Mouse (Mus musculus) mesoderm, embryonic 11.5 days (tissue): ENCODE results near the gene Traf3ip1.

Experiments
- DNase-seq: peaks from one replicate; pipeline ENCODE4 v3.0.0-alpha.2; 2012; ENCODE audit warnings: low read depth, low spot score

The Traf3ip1 gene

DNA sequence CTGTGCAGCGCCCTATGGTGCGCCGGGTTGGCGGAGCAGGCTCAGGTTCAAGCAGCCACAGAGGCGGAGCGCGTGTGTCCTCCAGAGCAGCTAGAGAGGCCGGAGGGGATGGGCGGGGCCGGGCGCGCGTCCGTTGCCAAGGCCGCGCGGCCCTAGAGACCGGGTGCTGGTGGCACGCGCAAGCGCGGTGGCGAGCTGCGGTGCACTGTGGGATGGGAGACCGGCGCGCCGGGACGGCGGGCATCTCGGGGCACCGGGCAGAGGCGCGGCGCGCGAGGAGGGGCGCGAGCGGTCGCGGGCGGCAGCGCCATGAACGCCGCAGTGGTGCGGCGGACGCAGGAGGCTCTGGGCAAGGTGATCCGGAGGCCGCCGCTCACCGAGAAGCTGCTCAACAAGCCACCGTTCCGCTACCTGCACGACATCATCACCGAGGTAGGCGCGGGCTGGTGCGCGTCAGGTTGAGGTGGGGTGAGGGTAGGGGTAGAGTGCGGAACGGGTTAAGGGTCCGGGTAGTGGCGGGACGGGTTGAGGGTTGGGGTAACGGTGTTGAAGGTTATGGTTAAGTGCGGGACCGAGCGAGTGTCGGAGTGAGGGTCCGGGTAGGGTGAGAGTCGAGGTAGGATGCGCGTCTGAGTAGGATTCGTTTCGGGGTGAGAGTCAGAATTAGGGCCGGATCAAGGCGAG is at the start of gene Traf3ip1:
TSS of gene Traf3ip1 (plus strand) at position 191 of the 684 bp plus-strand sequence.
- peak; percentile 92 for DNase-seq

DNA sequence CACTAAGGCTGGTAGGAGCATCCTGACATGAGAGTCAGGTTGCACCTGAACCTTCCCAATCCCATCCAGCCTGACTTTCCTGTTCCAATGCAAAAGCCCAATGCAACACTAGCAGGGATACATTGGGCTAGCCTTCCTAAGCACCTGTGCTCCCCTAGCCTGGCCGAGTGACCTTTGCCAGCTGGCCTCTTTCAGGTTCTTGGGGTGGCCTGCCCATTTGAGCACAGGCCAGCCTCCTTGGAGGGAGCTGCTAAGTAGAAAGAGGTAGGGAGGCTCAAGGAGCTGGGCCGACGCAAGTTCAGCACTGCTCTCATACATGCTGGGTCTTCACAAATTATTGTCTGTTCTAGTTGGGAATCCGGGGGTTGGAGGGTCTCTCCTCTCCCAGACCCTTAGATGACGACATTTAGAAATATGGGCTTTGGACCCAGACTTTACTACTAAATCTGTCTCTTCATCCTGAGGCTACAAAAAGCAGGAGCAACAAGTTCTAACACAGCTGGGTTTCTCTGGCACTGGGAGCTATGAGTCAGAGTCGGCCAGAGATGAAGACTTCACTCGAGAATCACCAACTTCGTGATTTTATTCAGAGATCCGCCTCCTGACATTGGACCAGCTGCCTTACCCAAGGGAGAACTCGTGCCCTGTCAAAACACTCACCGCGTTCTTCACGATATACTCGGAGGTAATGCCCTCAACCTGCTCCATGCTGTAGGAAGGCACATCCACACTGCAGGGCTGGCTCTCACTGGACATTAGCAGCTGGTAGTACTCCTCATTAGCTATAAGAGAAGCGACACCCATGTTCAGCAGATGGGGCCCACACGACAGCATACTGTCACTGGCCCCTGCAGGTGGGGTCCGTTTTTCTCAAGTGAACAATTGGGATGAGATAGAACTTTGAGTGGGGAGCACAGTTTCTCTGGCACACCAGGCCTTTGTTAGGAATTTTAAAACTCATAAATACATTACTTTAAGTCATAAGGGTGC is 49.3 kb upstream of the Traf3ip1 start:
- no peak for DNase-seq

DNA sequence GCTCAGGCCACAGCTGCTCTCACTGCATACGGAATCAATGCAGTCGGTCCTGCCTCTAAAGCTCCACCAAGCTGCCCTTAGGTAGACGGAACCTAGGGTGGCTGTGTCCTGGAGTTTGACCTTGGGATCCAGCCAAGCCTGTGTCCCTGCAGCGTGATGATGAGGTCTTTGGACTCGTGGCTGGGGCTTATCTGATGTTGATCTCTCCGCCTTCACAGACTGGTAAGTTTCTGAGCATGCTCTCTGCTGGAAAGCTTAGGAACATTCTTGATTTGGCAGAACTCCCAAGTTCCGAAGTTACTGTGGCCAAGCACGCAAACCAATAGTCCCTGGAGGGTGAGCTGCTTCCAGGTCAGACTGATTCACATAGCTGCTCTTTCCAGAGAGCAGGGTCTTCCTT is 48.4 kb upstream of the Traf3ip1 start:
- DNase-seq = no peak

DNA sequence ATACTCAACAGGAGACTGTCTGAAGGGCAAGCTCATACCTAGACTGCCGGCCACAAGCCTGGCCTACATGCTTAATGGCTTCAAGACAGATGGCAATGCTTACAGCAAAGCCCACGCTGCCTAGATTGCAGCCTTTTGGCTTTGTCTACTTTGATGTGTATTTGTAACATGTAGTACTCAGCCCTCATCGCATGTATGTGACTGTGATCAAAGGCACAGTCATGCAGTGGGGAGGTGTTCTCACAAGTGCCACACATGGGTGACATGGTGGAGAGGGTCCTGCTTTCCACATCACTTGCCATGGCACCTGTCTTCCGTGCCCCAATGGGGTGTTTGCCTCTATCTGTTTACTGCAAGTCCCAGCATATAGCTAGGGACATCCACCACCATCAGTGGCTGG is 47.9 kb upstream of the Traf3ip1 start:
- DNase-seq = no peak

DNA sequence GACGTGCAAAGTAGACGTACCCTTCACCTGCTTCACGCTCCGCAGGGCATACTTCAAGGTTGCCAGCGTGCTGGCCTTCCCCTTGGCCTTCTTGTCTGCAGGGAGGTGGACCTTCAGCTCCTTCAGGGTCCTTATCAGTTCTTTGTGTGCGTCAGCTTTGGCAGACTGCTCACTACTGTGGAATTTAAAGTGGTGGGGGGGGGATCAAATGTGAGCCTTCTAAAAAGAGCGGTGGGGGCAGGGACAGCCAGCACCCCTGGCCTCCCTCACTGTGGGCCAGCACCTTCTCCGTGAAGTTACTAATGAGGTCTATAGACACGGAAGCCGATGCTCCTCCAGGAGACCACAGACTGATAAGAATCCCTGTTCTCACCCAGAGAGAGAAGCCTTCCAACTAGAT is 45.8 kb upstream of the Traf3ip1 start:
- no peak for DNase-seq

DNA sequence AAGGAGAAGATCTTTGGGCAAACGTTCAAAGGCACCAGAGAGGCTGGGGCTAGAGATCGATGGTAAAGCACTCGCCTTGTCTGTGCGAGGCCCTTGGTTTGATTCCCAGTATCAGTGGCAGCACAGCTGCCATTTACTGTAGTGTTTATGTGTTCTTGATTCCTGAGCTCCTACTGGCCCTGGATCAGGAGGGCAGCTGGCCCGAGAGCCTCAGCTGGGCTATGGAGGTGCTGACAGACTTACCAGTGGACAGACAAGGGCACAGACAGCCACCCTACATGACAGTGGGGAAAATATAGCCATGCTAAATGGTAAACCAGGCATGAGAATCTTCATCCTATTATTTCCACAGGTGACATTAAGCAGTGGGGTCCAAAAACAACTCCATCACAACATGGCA is 43.6 kb upstream of the Traf3ip1 start:
- DNase-seq = no peak

DNA sequence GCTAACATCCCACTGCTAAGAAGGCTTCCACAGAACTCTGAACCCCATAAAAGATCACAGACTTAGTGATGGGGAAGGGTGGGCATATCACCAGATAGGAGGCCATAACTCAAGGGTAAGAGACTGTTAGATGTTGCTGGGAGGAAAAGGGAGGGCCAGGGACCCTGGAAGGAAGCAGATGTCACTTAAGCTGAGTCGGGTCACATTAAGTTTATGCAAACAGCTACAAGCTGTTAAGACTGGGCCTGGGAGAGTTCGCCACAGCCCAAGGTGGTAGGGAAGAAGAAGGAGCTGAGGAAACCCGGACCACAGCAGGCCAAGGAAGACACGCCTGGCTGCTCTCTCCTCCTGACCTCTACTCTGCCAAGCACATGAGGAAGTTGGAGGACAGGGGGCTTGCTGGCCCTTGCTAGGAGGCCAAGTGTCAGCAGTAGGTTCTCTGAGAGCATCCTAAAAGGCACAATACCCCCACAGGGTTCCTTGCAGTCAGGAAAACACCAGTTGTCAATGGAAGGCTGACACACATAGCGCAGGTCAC is 42.8 kb upstream of the Traf3ip1 start:
- DNase-seq = no peak

DNA sequence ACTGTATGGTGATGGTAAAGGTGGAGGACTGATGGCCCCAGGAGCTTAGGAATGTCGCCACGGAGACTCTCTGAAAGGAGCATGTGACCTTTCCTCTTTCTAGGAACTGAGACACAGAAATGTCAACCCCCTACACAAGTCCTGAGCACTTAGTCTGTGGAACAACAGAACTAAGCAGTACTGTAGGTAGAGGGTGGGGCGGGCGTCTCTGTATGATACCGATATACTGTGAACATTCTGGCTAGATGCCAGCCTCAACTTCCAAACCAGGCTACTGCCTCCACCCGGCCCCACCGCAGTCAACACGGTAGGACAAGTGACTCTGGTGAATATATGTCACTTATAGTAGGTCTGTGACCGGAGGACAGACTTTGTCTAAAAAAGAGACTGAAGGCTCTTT is 40.5 kb upstream of the Traf3ip1 start:
- no peak for DNase-seq

DNA sequence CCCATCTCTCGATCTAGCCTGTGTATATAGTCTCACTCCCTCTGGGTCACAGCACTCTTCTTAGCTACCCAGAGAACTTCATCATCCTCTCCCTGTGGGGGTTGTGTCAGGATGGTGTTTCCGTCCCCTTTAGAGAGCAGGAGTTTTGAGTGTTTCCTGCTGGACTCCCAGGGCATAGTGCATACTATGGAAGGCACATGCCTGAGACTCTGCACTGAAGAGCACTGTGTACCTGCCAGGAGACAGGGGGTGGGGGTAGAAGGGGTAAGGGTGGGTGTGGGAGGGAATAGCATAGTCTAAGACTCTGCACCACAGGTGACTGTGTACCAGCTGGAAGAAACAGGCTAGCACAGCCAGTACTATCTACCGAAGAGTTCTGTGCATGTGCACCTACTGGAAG is 40.1 kb upstream of the Traf3ip1 start:
- no peak for DNase-seq

DNA sequence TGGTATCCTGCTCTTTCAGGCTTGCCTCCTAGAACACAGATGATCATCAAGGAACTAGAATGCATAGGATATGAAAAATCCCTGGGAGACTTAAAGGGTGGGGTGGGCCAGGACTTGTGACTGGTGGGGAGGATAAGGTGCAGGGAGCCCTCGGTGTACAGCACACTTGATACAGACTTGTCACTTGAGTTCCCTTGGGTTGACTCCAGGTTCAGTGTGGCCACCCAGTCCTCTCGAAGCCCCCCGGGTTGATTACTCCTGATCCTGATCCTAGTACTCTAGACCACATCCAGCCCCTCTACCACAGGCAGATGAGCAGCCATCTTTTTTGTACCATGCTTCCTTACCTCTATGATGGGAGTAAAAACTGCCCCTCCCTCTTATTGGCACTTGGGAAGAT is 39.5 kb upstream of the Traf3ip1 start:
- no peak for DNase-seq

DNA sequence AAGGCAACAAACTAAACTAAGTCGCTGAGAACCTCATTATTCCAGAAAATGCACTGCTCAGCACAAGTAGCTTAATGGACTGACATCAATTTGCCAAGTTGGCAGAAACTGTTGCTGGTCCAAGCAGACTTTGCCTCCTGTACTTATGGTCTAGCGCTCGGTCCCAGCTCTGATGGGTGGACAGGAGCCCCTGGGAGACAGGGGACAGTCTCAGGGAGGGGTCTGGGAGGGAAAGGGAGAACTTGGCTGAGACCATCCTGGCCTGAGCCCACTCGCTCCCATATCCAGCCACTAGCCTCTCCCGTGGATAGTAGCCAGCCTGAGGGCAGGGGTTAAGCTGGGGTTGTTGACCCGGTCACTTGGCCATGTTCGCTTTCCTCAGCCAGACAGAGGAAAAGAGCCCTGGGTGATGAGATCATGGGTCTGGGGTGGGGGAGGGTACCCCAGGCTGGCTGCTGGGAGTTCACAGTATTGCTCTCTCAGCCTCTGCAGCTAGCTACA is 38.7 kb upstream of the Traf3ip1 start:
- peak; percentile 54 for DNase-seq

DNA sequence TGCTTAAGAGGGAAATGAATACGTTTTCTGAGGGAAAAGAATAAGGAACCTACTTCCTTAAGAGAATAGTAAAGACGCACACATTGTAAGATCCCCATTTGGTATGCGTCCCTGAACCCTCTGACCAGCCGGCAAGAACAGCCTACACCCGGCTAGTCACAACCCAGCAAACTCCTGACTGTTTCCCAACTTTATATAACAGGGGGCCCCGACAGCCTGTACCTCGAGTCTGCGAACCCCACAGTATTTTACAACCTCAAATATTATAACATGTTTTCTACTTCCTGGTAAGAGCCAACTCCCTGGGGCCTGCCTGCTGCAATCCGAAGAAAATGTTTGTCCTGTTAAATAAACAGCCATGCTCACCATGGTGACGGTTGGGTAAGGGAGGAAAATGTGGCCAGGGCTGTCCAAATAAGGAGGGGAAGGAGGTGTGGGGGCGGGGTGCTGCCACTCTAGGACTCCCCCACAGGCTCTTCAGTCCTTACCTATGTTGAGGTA is 38.1 kb upstream of the Traf3ip1 start:
- peak; percentile 49 for DNase-seq

DNA sequence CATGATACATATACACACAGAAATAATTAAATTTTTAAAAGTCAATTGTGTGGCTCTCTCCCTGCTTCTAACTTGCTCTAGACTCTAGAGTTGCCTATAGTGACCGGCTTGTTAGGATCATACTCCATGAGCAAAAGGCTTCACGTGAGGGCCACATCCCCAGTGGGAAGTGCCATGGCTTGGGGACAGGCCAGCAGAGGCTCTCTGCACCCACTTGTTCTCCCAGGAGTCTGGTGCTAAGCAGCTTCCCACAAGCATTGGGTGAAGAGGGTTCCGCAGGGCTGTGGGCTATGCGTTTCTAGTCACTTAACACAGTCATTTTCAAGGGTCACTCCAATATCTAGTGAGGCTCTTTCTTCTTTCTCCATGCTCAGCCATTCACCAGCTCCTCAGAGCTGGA is 37.3 kb upstream of the Traf3ip1 start:
- DNase-seq = no peak

DNA sequence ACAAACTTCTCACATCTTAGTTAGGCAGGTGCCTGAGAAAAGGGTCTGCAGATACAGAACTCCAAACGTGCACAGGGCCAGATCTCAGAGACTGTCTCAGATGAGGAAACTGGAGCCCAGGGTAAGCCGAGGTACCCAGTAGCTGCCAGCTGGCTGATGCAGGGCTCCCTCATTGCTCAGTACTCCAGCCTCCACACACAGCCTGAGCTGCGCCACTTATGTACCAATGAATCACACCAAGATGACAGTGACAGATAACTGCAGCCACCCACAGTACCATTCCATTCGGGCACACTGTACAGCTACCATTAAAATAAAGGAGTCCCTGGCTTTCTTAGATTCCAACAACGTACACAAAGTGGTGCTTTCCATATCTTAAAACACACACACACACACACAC is 36.7 kb upstream of the Traf3ip1 start:
- DNase-seq = no peak

DNA sequence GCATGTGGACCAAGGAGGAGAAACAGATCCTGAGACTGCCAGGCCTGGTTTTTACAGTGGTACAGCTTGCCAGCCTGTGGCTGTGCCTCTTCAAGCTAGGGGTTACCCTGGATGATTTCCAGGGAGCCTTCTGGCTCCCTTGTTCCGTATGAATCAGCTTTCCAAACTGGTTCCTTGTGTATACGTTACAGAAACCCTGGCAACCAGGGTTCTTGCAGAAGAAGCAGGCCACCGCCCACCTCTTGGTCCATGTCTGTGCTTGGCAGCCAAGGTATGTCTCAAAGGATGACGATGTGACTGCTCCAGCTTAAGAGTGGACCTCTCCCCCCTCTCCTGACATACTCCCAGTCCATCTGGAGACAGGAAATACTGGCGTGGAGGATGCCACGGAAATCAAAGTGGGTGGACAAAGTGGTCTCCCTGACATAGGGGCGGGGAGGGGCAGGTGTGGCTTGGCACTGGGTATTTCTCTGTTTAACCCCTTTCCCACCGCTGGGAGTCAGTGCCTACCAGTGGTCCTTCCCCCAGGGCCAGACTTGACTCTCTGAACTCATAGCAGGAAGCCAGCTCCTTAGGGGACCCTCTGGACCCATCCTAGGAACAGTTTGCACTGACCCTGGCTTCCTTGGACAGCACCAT is 36.1 kb upstream of the Traf3ip1 start:
- no peak for DNase-seq

DNA sequence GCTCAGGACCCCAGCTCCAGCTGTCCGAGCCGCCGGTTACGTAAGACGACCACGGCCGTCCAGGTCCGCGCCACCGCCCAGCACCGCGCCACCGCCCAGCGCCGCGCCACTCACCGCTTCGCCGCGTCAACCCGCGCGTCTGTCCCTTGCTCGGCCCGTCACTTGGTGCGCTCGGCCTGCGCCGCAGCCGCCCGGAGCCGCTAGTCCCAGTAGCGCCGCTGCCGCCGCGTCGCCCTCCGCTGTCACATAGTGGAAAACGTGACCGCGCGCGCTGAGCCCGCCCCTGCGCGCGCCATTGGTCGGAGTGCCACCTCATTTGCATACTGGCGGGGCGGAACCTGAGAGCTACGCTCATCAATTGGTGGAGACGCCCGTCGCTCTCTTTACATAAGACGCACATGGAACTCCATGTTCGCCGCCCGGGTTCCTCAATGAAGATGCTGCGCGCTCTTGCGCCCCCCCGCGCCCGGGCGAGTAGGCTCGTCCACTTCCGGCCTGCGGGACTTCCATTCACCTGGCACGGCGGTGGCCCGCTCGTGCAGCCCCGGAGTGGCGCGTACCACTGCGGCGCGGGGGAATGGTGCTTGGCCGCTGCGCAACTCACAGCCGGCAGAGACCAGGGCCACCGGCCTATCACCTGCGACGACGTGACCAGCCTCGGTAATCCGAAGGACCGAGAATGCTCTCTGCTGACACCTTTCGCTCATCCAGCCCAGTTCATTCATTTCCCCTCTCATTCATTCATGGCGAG is 35.2 kb upstream of the Traf3ip1 start, which contains the start of gene Per2:
TSS of gene Per2 (minus strand) at position 266 of the 751 bp plus-strand sequence.
- peak; percentile 100 for DNase-seq

DNA sequence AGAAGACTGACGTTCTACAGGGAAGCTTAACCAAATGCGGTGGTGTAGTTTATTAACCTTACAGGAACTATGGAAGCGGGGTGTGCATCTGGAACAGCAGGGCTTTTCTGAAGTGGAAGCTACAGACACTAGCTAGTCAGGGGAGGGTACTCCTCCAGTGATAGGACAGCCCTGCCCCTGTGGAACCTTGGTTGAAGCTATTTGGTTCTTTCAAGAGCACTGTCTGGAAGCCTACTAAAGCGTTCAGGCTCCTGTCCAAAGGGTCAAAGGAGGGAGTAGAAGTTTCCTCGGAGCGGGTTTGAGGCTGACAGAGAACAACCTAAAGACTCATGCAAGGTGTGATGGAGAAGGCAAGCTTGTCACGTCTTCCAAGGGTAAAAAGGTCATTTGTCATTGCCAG is 34.4 kb upstream of the Traf3ip1 start:
- DNase-seq = no peak

DNA sequence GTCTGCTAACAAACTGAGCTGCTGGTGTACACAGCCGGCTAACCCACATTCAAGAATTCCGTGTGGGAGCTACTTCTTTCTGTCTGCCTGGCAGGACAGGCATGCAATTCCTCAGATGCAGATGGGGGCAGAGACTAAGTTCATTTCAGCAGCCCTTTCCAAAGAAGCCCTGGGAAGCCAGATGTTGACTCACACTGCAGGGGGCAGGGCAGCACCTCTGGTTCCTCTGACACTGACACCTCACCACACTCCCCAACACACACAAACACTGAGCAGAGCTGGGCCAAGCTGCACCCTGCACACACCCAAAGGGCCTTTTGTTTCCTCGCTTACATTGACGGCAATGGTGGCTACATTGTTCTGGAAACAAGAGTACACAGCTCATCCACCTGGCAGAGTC is 33.9 kb upstream of the Traf3ip1 start:
- DNase-seq = no peak

DNA sequence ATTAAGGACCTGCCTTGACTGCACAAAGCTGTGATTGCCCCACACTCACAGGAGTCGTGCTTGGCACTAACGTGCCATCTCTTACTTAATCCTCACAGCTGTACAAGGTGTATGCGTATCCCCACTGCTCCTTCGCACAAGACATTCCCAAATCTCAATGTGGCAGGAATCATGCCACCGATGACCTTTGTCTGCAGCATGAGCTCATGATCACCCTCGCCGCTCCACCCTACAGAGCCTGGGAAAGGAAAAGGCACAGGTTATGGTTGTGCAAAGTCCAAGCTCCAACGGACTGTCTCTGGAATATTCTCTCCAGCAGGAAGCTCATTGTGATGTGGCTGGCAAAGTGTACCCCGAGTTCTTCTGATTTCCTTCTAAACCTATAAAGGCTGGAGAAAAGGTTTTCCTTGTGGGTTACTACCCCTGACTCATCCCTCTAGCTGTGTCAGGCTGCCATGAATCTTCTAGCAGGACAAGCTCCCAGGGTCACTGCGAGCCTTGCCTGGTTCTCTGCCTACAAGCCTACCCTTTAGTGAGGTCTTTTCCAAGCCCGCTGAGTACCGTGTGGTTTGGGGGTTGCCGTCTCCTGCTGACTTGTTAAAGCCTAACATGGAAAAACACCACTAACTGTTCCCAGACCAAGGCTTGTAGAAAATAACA is 31.0 kb upstream of the Traf3ip1 start:
- DNase-seq = no peak

DNA sequence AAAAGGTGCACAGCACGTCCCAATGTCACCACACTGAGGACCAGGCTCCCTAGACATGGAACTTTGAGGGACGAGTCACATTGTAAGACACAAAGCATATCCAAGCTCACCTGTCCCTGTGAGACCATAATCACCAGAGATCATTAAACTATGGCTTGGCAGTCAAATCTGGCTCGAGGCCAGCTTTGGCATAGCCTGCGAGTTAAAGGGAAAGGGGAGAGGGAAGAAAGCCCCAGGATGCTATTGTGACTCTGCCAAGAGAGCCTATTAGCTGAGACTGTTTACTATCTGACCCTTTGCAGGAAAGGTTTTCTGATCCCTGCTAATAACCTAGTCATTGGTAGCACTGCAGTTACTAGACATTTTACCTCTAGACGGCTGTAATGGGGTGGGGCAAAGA is 30.0 kb upstream of the Traf3ip1 start:
- no peak for DNase-seq
